Mouse (Mus musculus) heart, postnatal 0 days (tissue): Measurements from ENCODE around the gene Rundc3a. TPM values are rescaled to one million over a fixed set of nuclear protein-coding genes. Genes with fewer than 3 reads are reported as not detected.
A peak's percentile ranks its signal among the peaks of the same experiment; 100 is the strongest.
"Not testable (repeated sequence)": the region's sequence is repeated elsewhere in the genome, so short reads cannot be mapped to it uniquely, and the experiment has no call there.

Source experiments
- ATAC-seq: fragments of 200-750 bp; cut with Nextera tagmentation; 2 replicates; pipeline ENCODE4 v1.8.0; 2017; ENCODE audit warnings: low read depth, moderate number of reproducible peaks, moderate library complexity; ENCODE audit not compliant: insufficient read depth
- DNase-seq: peaks from one replicate; pipeline ENCODE4 v3.0.0-alpha.2; 2016; ENCODE audit warnings: low spot score
- H3K27ac ChIP-seq: fragments of 300-500 bp; sonication (generic); 2 replicates; pipeline ENCODE4 v1.5.1; 2014; ENCODE audit warnings: low read depth, mild to moderate bottlenecking
- H3K27me3 ChIP-seq: fragments of 300-500 bp; sonication (generic); 2 replicates; pipeline ENCODE4 v1.6.1; 2014; ENCODE audit warnings: low read length, mixed read lengths; ENCODE audit not compliant: control insufficient read depth, insufficient read depth
- H3K36me3 ChIP-seq: fragments of 300-500 bp; sonication (generic); replicated peaks from 2 replicates; pipeline ENCODE4 v1.6.1; 2014; ENCODE audit warnings: low read length, mixed read lengths; ENCODE audit not compliant: control insufficient read depth, insufficient read depth
- H3K4me1 ChIP-seq: fragments of 300-500 bp; sonication (generic); 2 replicates; pipeline ENCODE4 v1.6.1; 2014; ENCODE audit warnings: antibody characterized with exemption; ENCODE audit not compliant: control insufficient read depth, insufficient read depth
- H3K4me2 ChIP-seq: fragments of 300-500 bp; sonication (generic); 2 replicates; pipeline ENCODE4 v1.6.1; 2014; ENCODE audit warnings: low read depth, mild to moderate bottlenecking, low read length, moderate library complexity
- H3K4me3 ChIP-seq: fragments of 300-500 bp; sonication (generic); 2 replicates; pipeline ENCODE4 v1.5.1; 2014; ENCODE audit warnings: low read depth, low read length
- H3K9ac ChIP-seq: fragments of 300-500 bp; sonication (generic); replicated peaks from 2 replicates; pipeline ENCODE4 v1.6.1; 2014; ENCODE audit warnings: low read depth, low read length, mixed read lengths
- H3K9me3 ChIP-seq: fragments of 300-500 bp; sonication (generic); replicated peaks from 2 replicates; pipeline ENCODE4 v1.6.1; 2016; ENCODE audit warnings: low read length; ENCODE audit not compliant: control insufficient read depth
- CTCF ChIP-seq: IDR thresholded peaks from 2 replicates; pipeline ENCODE4 v1.5.1; 2016; ENCODE audit warnings: antibody characterized with exemption, control low read depth, low read depth
- EP300 ChIP-seq: IDR thresholded peaks from 2 replicates; pipeline ENCODE4 v1.6.1; 2016; ENCODE audit warnings: antibody characterized with exemption, low read depth
- whole genome bisulfite sequencing: fragments of 180-500 bp; shearing (Covaris S2); extraction: QIAGEN DNeasy Blood & Tissue Kit; methylation state at CpG from one replicate; pipeline ENCODE4 v1.1.7; 2014; 5-methylcytosine and 5-hydroxymethylcytosine counted together
- polyA plus RNA-seq: library from polyadenylated mRNA; unstranded; fragments of >200 nt; fragmentation: Nextera tagmentation; extraction: Ambion mirVana; gene quantifications from 2 replicates; pipeline ENCODE4 v1.2.1, GENCODE M21; 2015
- total RNA-seq: library from RNA; depleted of rRNA; stranded (reverse); fragments of >200 nt; gene quantifications from 2 replicates; pipeline ENCODE4 v1.2.3, GENCODE M21; 2014; ENCODE audit warnings: low replicate concordance

Rundc3a gene
- total and polyA plus RNA-seq, 2 experiments from 2014 or later: 0.74 to 12.5 TPM

- no peak for DNase-seq
- Histone ChIP-seq H3K4me3 (no peak overlapping the region), H3K4me1 (no peaks in the 10 kb centered on the region), H3K9ac (no peak overlapping the region), H3K27me3 (peaks cover 18% of the 10 kb centered on the region; the same call in 1 of the 2 replicates), H3K9me3 (no peaks in the 10 kb centered on the region), H3K36me3 (no peaks in the 10 kb centered on the region), H3K27ac (no peak overlapping the region), H3K4me2 (no peak overlapping the region)
- TF ChIP-seq EP300 (no peak), CTCF (no peak)
- 8% methylated on average over 2 of the region's 2 CpGs for WGBS
- peak; percentile 31; the same call in 1 of the 2 replicates for ATAC-seq
These were observed 29.6 kb upstream of the Rundc3a start for GRCm38 (mm10) chr11:102363623-102364022.

GRCm38 (mm10) chr11:102364570-102365371 lies 28.4 kb upstream of the Rundc3a start:
- no peak for TF ChIP-seq EP300
- no peak for TF ChIP-seq CTCF
- no peak overlapping the region for H3K9ac ChIP-seq
- ATAC-seq: 0 out of 2 replicates have a peak, but pooled peaks have one; percentile 9
- no peaks in the 10 kb centered on the region for H3K9me3 ChIP-seq
- H3K4me1 ChIP-seq: no peaks in the 10 kb centered on the region
- no peaks in the 10 kb centered on the region for H3K36me3 ChIP-seq
- no peak overlapping the region for H3K4me3 ChIP-seq
- no peak overlapping the region for H3K27ac ChIP-seq
- H3K27me3 ChIP-seq: peaks cover 12% of the 10 kb centered on the region; the same call in 1 of the 2 replicates
- 67% methylated on average over 14 of the region's 14 CpGs for WGBS
- no peak for DNase-seq
- H3K4me2 ChIP-seq: no peak overlapping the region

GRCm38 (mm10) chr11:102365699-102366098 lies 27.5 kb upstream of the Rundc3a start:
- Histone ChIP-seq H3K9ac (no peak overlapping the region), H3K4me2 (no peak overlapping the region), H3K27ac (no peak overlapping the region), H3K4me1 (no peaks in the 10 kb centered on the region), H3K36me3 (no peaks in the 10 kb centered on the region), H3K9me3 (no peaks in the 10 kb centered on the region), H3K27me3 (0 out of 2 replicates have a peak, but pooled peaks cover 5% of the 10 kb centered on the region), H3K4me3 (no peak overlapping the region)
- no peak for DNase-seq
- WGBS: 44% methylated on average over 4 of the region's 4 CpGs
- no peak for ATAC-seq
- TF ChIP-seq EP300 (no peak), CTCF (no peak)

GRCm38 (mm10) chr11:102366103-102366502 lies 27.1 kb upstream of the Rundc3a start, which contains the start of gene Slc4a1:
TSS of gene Slc4a1 (minus strand) at chr11:102366203.
- ATAC-seq, DNase-seq, H3K4me3 ChIP-seq, H3K4me1 ChIP-seq, H3K9me3 ChIP-seq, H3K27ac ChIP-seq, H3K4me2 ChIP-seq, H3K9ac ChIP-seq, H3K27me3 ChIP-seq, H3K36me3 ChIP-seq: not testable (repeated sequence)
- WGBS: 74% methylated on average over 7 of the region's 8 CpGs

- H3K9me3 ChIP-seq: no peaks in the 10 kb centered on the region
- H3K27me3 ChIP-seq: no peaks in the 10 kb centered on the region
- no peak overlapping the region for H3K9ac ChIP-seq
- WGBS: 68% methylated on average over 9 of the region's 9 CpGs
- no peaks in the 10 kb centered on the region for H3K4me1 ChIP-seq
- no peaks in the 10 kb centered on the region for H3K36me3 ChIP-seq
- H3K4me2 ChIP-seq: no peak overlapping the region
- no peak overlapping the region for H3K4me3 ChIP-seq
- TF ChIP-seq EP300: no peak
- TF ChIP-seq CTCF: no peak
- ATAC-seq (no peak), DNase-seq (no peak)
- H3K27ac ChIP-seq: no peak overlapping the region
These were observed 25.5 kb upstream of the Rundc3a start for GRCm38 (mm10) chr11:102367504-102368280.
